Mouse (Mus musculus) embryonic stem cell, embryonic (primary cell): ENCODE results near the gene Clec4f.

Experiments used
- CTCF ChIA-PET, 4 experiments: fragments of 300-600 bp in 2 of 4; fragments of 350-600 bp in 2 of 4; sonication (Branson Sonifier 250); formaldehyde crosslinking; loops; one replicate each; lab custom pipeline; 2022; ENCODE audit warnings: inconsistent platforms in 2 of 4; lab: Charles Lee
- POLR2A ChIA-PET, 4 experiments: fragments of 300-600 bp in 2 of 4; fragments of 350-600 bp in 2 of 4; sonication (Branson Sonifier 250); formaldehyde crosslinking; loops; one replicate each; lab custom pipeline; 2022; ENCODE audit warnings: antibody characterized with exemption in 4 of 4, inconsistent platforms in 1 of 4; lab: Charles Lee

The Clec4f gene

DNA sequence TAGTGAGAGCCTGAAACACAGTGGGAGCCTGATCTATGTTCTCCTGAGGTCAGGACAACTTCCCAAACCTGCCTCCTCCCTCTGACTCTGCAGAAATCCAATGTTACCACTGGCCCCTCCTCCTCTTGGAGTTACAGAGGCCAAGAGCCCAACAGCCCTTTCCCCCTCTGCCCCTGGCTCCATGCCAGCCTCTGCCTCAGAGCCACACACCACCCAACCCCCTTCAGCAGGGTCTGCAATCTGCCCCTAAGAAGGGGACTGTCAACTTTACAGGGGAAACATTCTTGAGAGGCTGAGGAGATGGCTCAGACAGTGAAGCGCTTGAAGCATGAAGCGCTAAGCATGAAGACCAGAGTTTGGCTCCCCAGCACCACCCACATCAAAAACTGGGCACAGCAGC lies at the start of gene Clec4f:
Clec4f (minus strand) TSS at position 101 of the 400 bp plus-strand sequence.
- ChIA-PET POLR2A (no interaction called here), CTCF (interaction anchor here in 1 of 4 experiments (0.5 kb wide), 1 partner anchor 68 kb away, joined by 7 read pairs; no protein-coding TSS in a partner anchor)

DNA sequence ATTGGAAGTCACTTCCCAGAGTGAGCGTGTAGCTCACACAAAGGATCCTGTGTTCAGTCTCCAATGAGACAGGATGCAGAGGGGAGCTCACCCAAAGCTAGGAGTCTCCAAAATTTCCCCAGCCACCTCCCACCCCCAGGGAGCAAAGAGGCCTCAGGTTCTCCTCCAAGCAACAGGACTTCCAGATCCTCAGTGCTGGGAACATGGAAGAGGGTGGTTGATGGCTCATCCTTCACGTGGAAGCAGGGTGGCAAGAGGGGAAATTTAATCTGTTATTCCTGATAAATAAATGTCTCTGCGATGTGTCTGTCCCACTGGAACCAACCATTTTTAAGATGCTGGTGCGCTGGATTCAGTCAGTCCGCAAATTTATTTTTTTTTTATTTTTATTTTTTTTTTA lies 48.7 kb upstream of the Clec4f start:
- POLR2A ChIA-PET = interaction anchor here in 3 of 4 experiments (0.6 to 16.6 kb wide), 8 partner anchors 6 to 730 kb away, joined by 3 to 218 read pairs (median 4); partner anchors contain the start of genes Paip2b (in 1 of the 3) and Vax2 (in 1 of the 3)

DNA sequence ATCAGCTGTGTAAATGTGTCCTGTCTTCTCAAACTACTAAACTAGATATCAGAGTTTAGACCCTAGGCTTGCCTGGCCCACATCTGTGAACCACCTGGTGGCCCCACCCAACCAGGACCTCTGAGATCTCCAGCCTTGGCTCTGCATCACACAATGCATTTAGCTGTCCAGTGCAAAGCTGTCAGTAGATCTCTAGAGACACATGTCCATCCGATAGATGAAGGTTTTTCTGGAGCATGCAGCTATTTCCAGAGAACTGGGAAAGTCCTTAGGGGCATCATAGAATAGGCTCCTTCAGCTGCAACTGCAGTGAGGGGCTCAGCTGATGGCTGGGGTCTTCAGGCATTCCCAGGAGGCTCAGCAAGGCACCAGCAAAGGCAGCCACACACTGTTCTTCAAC lies 48.3 kb upstream of the Clec4f start:
- ChIA-PET POLR2A (interaction anchor here (0.5 to 16.6 kb wide), 9 partner anchors 5 to 730 kb away, joined by 3 to 218 read pairs (median 4); partner anchors contain the start of genes Paip2b (in 1 of the 4) and Vax2 (in 1 of the 4)), CTCF (interaction anchor here in 3 of 4 experiments (0.6 to 4.0 kb wide), 11 partner anchors 8 to 128 kb away, joined by 3 to 18 read pairs (median 4); partner anchors contain the start of gene Paip2b (in 1 of the 3))

More for the DNA sequence above, 48.7 kb upstream of the Clec4f start:
- CTCF ChIA-PET = interaction anchor here (0.5 to 4.0 kb wide), 12 partner anchors 8 to 127 kb away, joined by 3 to 18 read pairs (median 4); partner anchors contain the start of gene Paip2b (in 1 of the 4)

DNA sequence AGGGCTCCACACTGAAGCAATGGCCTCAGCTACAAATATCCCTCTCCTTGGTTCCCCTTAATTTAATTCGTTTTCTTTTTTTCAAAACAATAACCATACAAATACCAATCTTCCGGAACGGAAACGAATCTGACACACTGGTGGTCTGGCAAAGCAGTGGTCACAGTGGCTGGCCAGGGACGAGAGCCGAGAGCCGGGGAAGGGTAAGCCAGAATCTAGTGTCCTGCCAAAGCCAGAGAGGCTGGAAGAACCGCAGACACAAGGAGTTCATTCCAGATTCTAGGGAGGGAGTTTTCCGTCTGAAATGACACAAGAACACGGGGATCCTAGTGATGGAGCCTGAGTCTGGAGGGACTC lies 47.7 kb upstream of the Clec4f start:
- ChIA-PET CTCF (interaction anchor here (0.7 to 4.0 kb wide), 11 partner anchors 8 to 128 kb away, joined by 3 to 18 read pairs (median 4); partner anchors contain the start of genes Paip2b (in 1 of the 4) and Tex261 (in 1 of the 4)), POLR2A (interaction anchor here in 3 of 4 experiments (0.5 to 13.0 kb wide), 11 partner anchors 9 to 578 kb away, joined by 3 to 218 read pairs (median 4); partner anchors contain the start of genes Vax2 (in 2 of the 3), Nagk (in 1 of the 3), Paip2b (in 1 of the 3) and Tex261 (in 1 of the 3))

DNA sequence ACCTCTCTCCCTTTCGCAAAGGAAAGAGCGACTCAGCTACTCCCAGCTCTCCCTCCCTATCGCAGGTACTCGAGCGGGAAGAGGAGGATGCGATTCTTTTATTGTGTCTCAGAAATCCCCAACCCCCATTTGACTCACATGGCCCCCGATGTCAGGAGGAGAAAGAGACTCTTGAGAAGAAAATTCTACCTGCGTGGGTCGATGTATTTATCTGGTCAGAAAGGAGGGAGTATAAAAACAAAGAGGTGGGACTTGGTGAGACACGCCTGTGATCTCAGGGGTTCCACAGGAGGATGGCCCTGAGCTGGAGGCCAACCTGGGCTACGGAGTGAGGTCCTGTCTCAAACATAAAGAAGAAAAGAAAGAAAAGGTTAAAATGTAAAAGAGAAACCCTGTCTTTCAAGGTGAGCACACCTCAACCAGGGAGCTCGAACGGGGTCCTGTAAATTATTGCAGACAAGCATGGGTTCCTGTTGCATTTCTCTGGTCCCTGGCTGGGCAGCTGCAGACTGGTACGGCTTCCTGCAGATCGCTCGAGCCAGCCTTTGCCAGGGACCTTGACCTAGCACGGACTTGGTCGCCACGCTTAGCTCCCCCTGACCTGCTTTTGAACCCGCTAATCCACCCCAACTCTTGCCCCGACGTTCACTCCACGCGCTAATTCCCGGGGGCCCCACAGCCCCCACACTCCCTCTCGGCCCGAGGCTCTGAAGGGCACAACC lies 47.2 kb upstream of the Clec4f start:
- CTCF ChIA-PET = interaction anchor here (0.6 to 4.0 kb wide), 13 partner anchors 8 to 425 kb away, joined by 3 to 18 read pairs (median 4); partner anchors contain the start of genes Tex261 (in 1 of the 4) and Vax2 (in 1 of the 4)
- POLR2A ChIA-PET = interaction anchor here in 3 of 4 experiments (0.5 to 13.0 kb wide), 11 partner anchors 9 to 187 kb away, joined by 3 to 218 read pairs (median 4); partner anchors contain the start of genes Vax2 (in 2 of the 3), Ankrd53 (in 1 of the 3), Nagk (in 1 of the 3) and Paip2b (in 1 of the 3)

DNA sequence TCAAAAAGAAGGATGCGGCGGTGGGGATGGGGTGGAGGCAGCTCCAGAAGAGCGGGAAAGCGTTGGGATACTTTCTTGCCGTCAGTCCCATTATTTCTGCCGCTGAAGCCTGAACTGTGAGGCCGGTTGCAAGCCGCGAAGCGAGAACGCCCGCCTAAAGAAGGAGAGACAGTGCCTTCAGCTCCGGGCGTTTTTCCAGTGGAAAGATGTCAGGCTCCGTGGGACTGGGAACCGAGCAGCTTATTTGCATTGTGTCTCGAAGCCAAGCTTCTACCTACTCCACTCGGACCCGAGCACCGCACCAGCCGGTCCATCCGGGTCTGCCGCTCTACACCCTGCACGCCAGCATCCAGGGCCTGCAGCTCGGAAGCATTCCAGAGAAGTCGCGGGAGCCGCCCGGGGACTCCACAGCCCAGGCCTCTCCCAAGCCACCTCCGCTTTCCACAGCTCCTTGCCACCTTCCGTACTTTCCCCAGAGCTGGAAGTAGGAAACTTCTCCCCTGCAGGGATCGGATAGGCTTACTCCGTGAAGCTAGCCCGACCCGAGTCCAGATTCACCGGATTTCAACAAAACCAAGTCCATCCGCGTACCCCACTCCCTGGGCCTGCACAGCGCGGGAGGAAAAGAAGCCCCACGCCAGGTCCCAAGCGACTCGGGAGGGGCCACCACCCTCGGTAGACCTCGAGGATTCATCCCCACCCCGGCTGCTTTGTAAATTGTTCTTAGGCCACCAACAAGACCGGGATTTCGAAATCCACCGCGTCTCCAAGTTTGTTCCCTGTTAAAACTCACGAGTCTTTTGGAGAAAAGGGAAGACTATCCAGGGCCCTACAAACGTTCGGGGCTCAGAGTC lies 46.4 kb upstream of the Clec4f start:
- CTCF ChIA-PET = interaction anchor here (0.6 to 4.0 kb wide), 14 partner anchors 8 to 424 kb away, joined by 3 to 18 read pairs (median 4); partner anchors contain the start of genes Tex261 (in 1 of the 4) and Vax2 (in 1 of the 4)
- POLR2A ChIA-PET = interaction anchor here in 3 of 4 experiments (0.5 to 13.0 kb wide), 11 partner anchors 8 to 188 kb away, joined by 3 to 218 read pairs (median 4); partner anchors contain the start of genes Vax2 (in 3 of the 3), Ankrd53 (in 1 of the 3), Nagk (in 1 of the 3) and Tex261 (in 1 of the 3)

DNA sequence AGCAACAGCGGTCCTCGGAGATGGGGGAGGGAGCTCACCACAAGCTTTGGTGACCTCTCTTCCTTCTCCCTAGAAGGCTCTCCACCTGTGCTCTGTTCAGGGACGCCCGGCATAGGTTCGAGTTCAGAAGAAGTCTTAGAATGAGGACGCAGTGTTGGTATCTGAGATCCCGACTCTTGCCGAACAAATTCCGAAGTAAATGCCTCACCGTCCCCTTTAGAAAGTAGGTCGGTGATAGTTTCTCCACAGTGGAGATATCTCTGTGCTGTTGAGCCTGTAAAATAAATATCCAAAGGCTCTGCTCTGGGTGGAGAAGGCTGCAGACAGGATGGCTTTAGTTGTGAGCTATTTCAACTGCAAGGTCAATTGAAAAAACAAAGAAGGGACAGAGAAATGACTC lies 45.0 kb upstream of the Clec4f start:
- ChIA-PET POLR2A (interaction anchor here in 2 of 4 experiments (1.1 to 13.0 kb wide), 6 partner anchors 12 to 68 kb away, joined by 3 to 218 read pairs (median 5); partner anchors contain the start of gene Vax2 (in 2 of the 2)), CTCF (interaction anchor here in 2 of 4 experiments (1.2 to 3.2 kb wide), 9 partner anchors 10 to 118 kb away, joined by 3 to 13 read pairs (median 5); partner anchors contain the start of gene Vax2 (in 2 of the 2))

DNA sequence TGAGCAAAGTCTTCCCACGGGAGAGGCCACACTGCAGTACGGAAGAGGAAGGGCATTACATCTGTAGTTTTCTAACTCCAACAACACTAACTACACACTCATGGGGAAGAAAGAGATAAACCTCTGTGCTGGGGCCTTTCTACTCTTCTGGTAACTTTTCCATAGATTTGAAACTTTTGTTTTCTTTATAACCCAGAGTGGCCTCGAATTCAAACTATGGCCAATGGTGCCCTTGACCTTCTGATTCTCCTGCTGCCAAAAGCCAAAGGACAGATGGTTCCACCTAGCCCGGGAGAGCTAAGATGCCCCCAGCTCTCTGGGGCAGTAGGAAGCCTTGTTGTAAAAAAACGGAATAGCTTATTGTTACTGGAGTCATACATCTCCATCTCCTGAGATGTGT lies 44.0 kb upstream of the Clec4f start:
- ChIA-PET POLR2A (interaction anchor here in 3 of 4 experiments (0.6 to 13.0 kb wide), 9 partner anchors 13 to 723 kb away, joined by 3 to 218 read pairs (median 4); partner anchors contain the start of gene Vax2 (in 2 of the 3)), CTCF (interaction anchor here in 1 of 4 experiments (0.8 to 3.2 kb wide), 3 partner anchors 11 to 31 kb away, joined by 3 to 13 read pairs (median 5); partner anchors contain the start of gene Vax2)

DNA sequence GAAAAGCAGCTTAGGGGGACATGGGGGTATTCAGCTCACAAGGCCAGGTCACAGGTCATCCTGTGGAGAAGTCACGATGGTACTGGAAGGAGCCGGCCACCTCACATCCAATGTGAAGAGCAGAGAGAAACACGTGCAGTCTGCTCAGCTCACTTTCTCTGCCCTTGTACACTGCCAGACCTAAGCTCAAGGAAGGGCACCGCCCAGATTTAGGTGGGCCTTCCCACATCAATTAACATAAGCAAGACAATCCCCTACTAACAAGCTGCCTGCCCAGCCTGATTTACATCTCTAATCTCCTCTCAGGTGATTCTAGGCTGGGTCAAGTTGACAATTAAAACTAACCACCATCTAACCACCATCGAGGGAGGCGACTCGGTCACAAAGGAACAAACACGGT lies 41.9 kb upstream of the Clec4f start:
- CTCF ChIA-PET = interaction anchor here (0.6 to 3.8 kb wide), 20 partner anchors 13 to 392 kb away, joined by 3 to 41 read pairs (median 5); partner anchors contain the start of genes Tex261 (in 3 of the 4), Vax2 (in 2 of the 4) and Ankrd53 (in 1 of the 4)
- POLR2A ChIA-PET = interaction anchor here in 3 of 4 experiments (0.5 to 13.0 kb wide), 41 partner anchors 9 to 1754 kb away, joined by 3 to 218 read pairs (median 5); partner anchors contain the start of genes Vax2 (in 3 of the 3), Mob1a (in 2 of the 3), Mthfd2 (in 2 of the 3) and Tex261 (in 2 of the 3)

DNA sequence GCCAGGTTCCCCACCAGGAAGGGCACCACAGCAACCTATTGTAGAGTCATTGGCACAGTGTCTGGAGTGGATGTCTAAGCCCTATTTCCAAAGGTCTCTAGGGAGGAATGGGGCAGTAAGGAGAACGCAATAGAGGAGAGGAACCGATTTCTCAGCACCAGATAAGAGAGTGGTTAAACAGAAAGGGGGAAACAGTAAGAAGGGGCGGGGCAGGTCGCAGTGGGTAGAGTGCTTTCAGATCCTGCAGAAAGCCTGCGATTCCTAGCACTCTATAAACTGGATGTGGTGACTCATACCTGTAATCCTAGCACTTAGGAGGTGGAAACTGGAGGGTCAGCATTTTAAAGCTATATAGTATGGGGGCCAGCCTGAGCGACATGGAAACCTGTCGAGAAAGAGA lies 40.7 kb upstream of the Clec4f start:
- ChIA-PET POLR2A (interaction anchor here (0.6 to 13.0 kb wide), 20 partner anchors 14 to 371 kb away, joined by 3 to 218 read pairs (median 6); partner anchors contain the start of genes Vax2 (in 3 of the 4), Nagk (in 2 of the 4), Paip2b (in 2 of the 4) and Tex261 (in 2 of the 4)), CTCF (interaction anchor here (0.5 to 5.4 kb wide), 19 partner anchors 8 to 387 kb away, joined by 3 to 56 read pairs (median 4); partner anchors contain the start of genes Tex261 (in 3 of the 4) and Vax2 (in 2 of the 4))

DNA sequence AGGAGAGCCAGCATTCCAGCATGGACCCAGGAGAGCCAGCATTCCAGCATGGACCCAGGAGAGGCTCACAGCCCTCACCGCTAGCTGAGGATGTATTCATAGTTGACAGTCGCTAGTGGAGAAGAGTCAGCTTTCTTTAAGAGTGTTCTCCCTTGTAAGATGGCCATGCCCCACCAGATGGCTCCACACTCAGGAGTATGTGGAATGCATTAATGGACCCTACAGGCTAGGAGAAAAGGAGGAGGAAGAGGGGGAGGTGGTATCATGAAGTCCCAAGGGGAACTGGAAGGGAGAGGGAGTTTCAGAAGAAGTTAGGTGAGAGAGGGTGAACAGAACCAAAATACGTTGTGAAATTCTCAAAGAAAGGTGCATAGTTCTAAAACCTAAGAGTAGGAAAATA lies 39.7 kb upstream of the Clec4f start:
- POLR2A ChIA-PET = interaction anchor here in 2 of 4 experiments (0.9 to 13.0 kb wide), 13 partner anchors 15 to 370 kb away, joined by 3 to 218 read pairs (median 7); partner anchors contain the start of genes Tex261 (in 2 of the 2), Vax2 (in 2 of the 2), Atp6v1b1 (in 1 of the 2) and Mob1a (in 1 of the 2)
- CTCF ChIA-PET = interaction anchor here (0.5 to 5.4 kb wide), 20 partner anchors 9 to 377 kb away, joined by 3 to 56 read pairs (median 4); partner anchors contain the start of genes Tex261 (in 3 of the 4), Atp6v1b1 (in 1 of the 4) and Vax2 (in 1 of the 4)

DNA sequence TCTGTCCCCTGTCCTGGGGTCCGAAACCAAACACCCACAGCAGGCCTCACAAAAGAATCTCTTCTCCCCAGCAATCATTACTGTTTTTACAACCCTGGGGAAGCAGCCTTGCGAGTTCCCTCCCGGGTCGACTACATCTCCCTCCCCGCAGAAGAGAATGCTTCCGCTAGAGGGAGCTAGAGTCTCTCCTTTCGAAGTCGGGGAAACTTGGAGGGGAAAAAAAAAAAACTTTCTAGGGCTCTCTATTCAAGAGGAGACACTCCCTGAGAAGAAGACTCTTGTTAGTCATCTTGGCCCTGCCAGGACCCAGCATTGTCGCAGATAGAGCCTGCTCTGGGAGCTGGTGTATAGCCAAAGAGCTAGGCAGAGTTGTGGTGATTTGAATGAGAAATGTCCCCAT lies 37.8 kb upstream of the Clec4f start:
- ChIA-PET POLR2A (interaction anchor here in 3 of 4 experiments (0.5 to 13.0 kb wide), 7 partner anchors 12 to 37 kb away, joined by 3 to 218 read pairs (median 3); partner anchors contain the start of gene Vax2 (in 2 of the 3)), CTCF (interaction anchor here (0.5 to 5.4 kb wide), 49 partner anchors 9 to 368 kb away, joined by 3 to 56 read pairs (median 4); partner anchors contain the start of genes Vax2 (in 3 of the 4), Nagk (in 2 of the 4), Tex261 (in 2 of the 4) and Atp6v1b1 (in 1 of the 4))

DNA sequence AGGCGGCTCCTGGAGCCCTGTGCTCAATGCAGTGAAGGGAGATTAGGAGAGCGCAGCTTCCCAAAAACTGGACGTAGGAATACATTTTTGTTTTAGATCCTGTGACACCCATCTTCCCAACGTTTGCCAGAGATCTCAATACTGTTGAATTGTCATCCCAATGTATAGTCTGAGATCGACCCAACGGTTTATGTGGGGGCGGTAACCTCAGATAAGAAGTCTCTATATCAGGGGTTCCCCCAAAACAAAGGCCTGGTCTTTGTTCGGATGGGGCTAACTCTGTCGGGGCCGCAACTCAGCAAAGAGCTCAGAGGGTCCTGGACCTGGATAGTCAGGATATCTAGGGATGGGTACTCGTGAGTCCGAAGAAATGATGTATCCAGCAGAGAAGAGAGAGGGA lies 37.0 kb upstream of the Clec4f start:
- ChIA-PET POLR2A (interaction anchor here in 2 of 4 experiments (1.2 to 13.0 kb wide), 3 partner anchors 10 to 20 kb away, joined by 3 to 218 read pairs (median 4); partner anchors contain the start of gene Vax2 (in 1 of the 2)), CTCF (interaction anchor here in 3 of 4 experiments (0.6 to 5.4 kb wide), 13 partner anchors 11 to 110 kb away, joined by 3 to 56 read pairs (median 7); partner anchors contain the start of gene Tex261 (in 2 of the 3))

DNA sequence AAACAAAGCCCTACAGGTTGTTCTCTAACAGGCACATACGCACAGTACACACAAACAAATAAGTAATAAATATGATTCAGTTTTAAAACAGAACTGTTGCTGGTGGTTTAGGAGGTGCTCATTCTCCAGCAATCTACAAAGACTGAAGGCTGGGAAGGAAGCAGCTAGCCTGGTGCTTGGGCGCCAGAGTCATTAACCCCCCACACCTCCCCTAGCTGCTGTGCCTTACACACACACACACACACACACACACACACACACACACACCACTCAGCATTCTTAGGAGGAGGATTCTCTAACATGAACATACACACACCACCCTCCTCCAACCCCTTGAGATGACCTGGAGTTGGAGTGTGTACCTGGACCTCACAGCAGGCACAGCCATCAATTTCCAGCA lies 34.9 kb upstream of the Clec4f start:
- POLR2A ChIA-PET = interaction anchor here in 3 of 4 experiments (0.5 to 1.7 kb wide), 10 partner anchors 12 to 1648 kb away, joined by 3 to 4 read pairs (median 3); partner anchors contain the start of gene Tex261 (in 1 of the 3)
- CTCF ChIA-PET = interaction anchor here (0.6 to 4.3 kb wide), 42 partner anchors 9 to 375 kb away, joined by 3 to 35 read pairs (median 5); partner anchors contain the start of genes Tex261 (in 4 of the 4), Vax2 (in 2 of the 4), Cd207 (in 1 of the 4) and Zfp638 (in 1 of the 4)

DNA sequence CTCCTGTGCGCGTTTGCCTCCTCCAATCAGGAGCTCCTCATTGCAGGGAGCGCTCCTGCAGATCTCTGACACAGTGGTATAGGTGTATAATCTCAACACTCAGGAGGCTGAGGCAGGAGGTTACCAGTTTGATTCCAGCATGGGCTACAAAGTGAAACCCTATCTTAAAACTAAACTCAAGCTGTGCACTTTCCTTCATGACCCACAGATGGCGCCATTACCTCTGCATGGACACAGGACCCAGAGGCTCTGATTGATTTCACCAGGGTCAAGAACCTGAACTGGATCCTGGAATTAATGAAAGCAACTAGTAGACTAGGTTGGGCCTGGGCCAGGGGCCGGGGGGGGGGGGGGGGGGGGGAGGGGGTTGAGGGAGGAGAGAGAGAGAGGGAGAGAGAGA lies 34.3 kb upstream of the Clec4f start:
- POLR2A ChIA-PET = interaction anchor here in 3 of 4 experiments (0.6 to 1.7 kb wide), 8 partner anchors 27 to 1648 kb away, joined by 3 to 4 read pairs (median 3); partner anchors contain the start of genes Nagk (in 1 of the 3) and Tex261 (in 1 of the 3)
- CTCF ChIA-PET = interaction anchor here (0.5 to 4.3 kb wide), 56 partner anchors 8 to 769 kb away, joined by 3 to 35 read pairs (median 4); partner anchors contain the start of genes Tex261 (in 4 of the 4), Vax2 (in 3 of the 4), Cd207 (in 1 of the 4) and Zfp638 (in 1 of the 4)
